Mouse (Mus musculus) c-Kit-positive CD71-positive TER-119-negative erythroid progenitor cells, embryonic 14.5 days (primary cell): Measurements from ENCODE around the gene Pdzk1.
A peak's percentile ranks its signal among the peaks of the same experiment; 100 is the strongest.

Source experiments
- DNase-seq: peaks from one replicate; pipeline ENCODE4 v3.0.0-alpha.2; 2013; ENCODE audit warnings: low read depth

Gene Pdzk1

GRCm38 (mm10) chr3:96828984-96829383 is at the start of gene Pdzk1, which contains the start of gene Cd160:
Pdzk1 (plus strand) TSS chr3:96829284.
Cd160 (minus strand) TSS chr3:96829351.
- no peak for DNase-seq

- no peak for DNase-seq
These were observed 46.8 kb upstream of the Pdzk1 start for GRCm38 (mm10) chr3:96782236-96782635.

GRCm38 (mm10) chr3:96787784-96788183 is 41.3 kb upstream of the Pdzk1 start:
- DNase-seq, result no peak

GRCm38 (mm10) chr3:96788506-96788905 is 40.6 kb upstream of the Pdzk1 start:
- no peak for DNase-seq

- no peak for DNase-seq
These were observed 28.8 kb upstream of the Pdzk1 start for GRCm38 (mm10) chr3:96800254-96800653.

GRCm38 (mm10) chr3:96802214-96802613 is 26.9 kb upstream of the Pdzk1 start:
- no peak for DNase-seq

GRCm38 (mm10) chr3:96808136-96808535 is 20.9 kb upstream of the Pdzk1 start:
- DNase-seq, result no peak

GRCm38 (mm10) chr3:96808651-96809050 is 20.4 kb upstream of the Pdzk1 start:
- DNase-seq, result no peak

- DNase-seq, result no peak
These were observed 17.9 kb upstream of the Pdzk1 start for GRCm38 (mm10) chr3:96811232-96811631.

- peak; percentile 75 for DNase-seq
These were observed 16.5 kb upstream of the Pdzk1 start for GRCm38 (mm10) chr3:96812395-96813091.

- DNase-seq, result no peak
These were observed 16.0 kb upstream of the Pdzk1 start for GRCm38 (mm10) chr3:96813106-96813505.

GRCm38 (mm10) chr3:96813591-96814244 is 15.4 kb upstream of the Pdzk1 start:
- no peak for DNase-seq

- no peak for DNase-seq
These were observed 14.7 kb upstream of the Pdzk1 start for GRCm38 (mm10) chr3:96814342-96814741.

- DNase-seq, result no peak
These were observed 8.8 kb upstream of the Pdzk1 start for GRCm38 (mm10) chr3:96820116-96820915.

GRCm38 (mm10) chr3:96821581-96821980 is 7.5 kb upstream of the Pdzk1 start:
- DNase-seq, result no peak

GRCm38 (mm10) chr3:96823701-96824100 is 5.4 kb upstream of the Pdzk1 start:
- no peak for DNase-seq

- DNase-seq, result no peak
These were observed 4.5 kb upstream of the Pdzk1 start for GRCm38 (mm10) chr3:96824614-96825013.

- no peak for DNase-seq
These were observed 3.8 kb upstream of the Pdzk1 start for GRCm38 (mm10) chr3:96825261-96825660.

GRCm38 (mm10) chr3:96828308-96828864 is 698 bp upstream of the Pdzk1 start:
- DNase-seq, result no peak

- DNase-seq, result no peak
These were observed 772 bp downstream of the Pdzk1 start for GRCm38 (mm10) chr3:96829856-96830255.

GRCm38 (mm10) chr3:96832930-96833329 is 3.8 kb downstream of the Pdzk1 start:
- DNase-seq, result no peak

- DNase-seq, result no peak
These were observed 5.7 kb downstream of the Pdzk1 start for GRCm38 (mm10) chr3:96834587-96835348.
